Mouse (Mus musculus) brain, embryonic 14.5 days (tissue): ENCODE measurements around the gene Kif5a. TPM values are rescaled to one million over a fixed set of nuclear protein-coding genes. Genes with fewer than 3 reads are reported as not detected.
"Not testable (repeated sequence)": the region's sequence is repeated elsewhere in the genome, so short reads cannot be mapped to it uniquely, and the experiment has no call there.

Experiments
- DNase-seq: peaks from one replicate; pipeline ENCODE4 v3.0.0-alpha.2; 2011; ENCODE audit warnings: low read depth
- CTCF ChIP-seq: fragments of 200-500 bp; IDR thresholded peaks from 2 replicates; pipeline ENCODE4 v1.5.1; 2012; ENCODE audit warnings: inconsistent platforms, mild to moderate bottlenecking, moderate library complexity, borderline replicate concordance; ENCODE audit not compliant: insufficient read depth, insufficient read length; ENCODE audit errors: extremely low read depth
- POLR2A ChIP-seq: fragments of 200-500 bp; IDR thresholded peaks from 2 replicates; pipeline ENCODE4 v1.6.1; 2012; ENCODE audit warnings: mild to moderate bottlenecking, inconsistent platforms, borderline replicate concordance; ENCODE audit not compliant: poor library complexity, insufficient read depth, insufficient read length, severe bottlenecking; ENCODE audit errors: extremely low read depth
- polyA plus RNA-seq: library from polyadenylated mRNA; depleted of rRNA; stranded (reverse); fragments of >200 nt; gene quantifications from 2 replicates; pipeline ENCODE4 v1.2.3, GENCODE M21; 2012; rRNA removed

Kif5a gene
- polyA plus RNA-seq: 97.5 and 134 TPM in 2 replicates

DNA sequence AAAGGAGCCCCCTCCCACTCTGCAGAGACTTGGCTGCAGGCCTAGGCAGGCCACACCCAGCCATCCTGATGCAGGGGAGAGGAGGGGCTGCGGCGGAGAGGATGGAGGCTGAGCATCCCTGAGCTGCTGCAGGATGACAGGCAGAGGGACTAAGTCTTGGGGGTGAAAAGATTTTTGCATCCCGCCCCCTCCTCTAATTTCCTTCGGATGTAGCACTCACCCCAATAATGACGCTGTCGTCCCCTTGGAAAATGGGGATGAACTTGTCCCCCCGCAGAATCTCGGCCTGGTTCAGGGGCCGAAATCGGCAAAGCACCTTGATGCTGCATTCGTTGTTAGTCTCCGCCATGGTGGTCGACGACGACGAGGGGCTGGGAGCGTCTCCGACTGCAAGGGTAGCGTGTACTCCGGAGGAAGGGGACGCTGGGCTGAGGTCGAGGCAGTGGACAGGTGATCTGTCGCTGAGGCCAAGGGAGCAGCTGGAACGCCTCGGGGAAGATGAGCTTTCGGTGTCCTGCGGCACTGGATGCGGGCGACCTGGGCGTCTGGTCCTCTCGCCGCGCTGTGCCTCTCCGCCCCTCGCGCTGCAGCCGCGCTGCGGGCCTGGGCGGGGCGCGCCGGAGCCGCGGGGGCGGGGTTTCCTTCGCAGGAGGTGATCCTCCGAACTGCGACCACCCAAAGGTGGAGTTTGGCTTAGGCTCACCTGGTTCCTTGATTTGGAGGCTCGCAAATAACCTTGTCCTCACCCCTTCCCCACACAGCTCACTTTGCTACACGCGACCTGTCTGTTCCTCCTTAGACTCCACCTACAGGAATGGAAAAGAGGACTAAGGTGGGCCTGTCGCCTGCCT, at the start of gene Kif5a:
Gene Kif5a, minus strand, starts transcription at position 801 of the 851 bp plus-strand sequence.
- TF ChIP-seq POLR2A: peak; percentile 73
- no peak for TF ChIP-seq CTCF
- peak; percentile 85 for DNase-seq

DNA sequence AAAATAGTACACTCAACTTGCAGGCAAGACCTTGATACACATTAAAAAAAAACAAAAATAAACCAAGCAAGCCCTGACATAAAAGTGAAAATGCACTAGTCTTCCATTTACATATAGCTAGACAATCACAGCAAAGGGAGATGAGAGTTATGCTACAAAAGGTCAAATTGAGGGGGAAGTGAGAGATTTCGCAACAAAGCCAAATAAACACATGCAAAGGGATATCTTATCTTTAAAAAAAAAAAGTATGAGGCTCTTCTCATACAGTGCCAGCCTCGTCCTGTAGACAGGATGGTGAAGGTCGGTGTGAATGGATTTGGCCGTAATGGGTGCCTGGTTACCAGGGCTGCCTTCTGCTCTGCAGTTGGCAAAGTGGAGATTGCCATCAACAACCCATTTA, 49.7 kb upstream of the Kif5a start:
- DNase-seq: no peak
- TF ChIP-seq POLR2A (no peak), CTCF (no peak)

DNA sequence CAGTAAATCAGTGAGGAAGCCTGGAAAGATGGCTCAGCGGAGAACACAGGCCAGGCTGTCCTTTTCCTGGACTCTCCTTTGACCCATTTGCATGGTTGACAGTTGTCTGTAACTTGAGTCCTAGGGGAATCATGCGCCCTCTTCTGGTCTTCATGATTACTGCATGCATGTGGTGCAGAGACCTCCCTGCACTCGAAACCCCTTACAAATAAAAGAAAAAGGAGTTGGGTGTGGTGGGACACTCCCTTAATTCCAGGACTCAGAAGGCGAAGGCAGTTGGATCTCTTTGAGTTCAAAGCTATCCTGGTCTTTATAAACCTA, 49.2 kb upstream of the Kif5a start:
- DNase-seq: peak; percentile 93
- no peak for TF ChIP-seq POLR2A
- TF ChIP-seq CTCF: peak; percentile 89

DNA sequence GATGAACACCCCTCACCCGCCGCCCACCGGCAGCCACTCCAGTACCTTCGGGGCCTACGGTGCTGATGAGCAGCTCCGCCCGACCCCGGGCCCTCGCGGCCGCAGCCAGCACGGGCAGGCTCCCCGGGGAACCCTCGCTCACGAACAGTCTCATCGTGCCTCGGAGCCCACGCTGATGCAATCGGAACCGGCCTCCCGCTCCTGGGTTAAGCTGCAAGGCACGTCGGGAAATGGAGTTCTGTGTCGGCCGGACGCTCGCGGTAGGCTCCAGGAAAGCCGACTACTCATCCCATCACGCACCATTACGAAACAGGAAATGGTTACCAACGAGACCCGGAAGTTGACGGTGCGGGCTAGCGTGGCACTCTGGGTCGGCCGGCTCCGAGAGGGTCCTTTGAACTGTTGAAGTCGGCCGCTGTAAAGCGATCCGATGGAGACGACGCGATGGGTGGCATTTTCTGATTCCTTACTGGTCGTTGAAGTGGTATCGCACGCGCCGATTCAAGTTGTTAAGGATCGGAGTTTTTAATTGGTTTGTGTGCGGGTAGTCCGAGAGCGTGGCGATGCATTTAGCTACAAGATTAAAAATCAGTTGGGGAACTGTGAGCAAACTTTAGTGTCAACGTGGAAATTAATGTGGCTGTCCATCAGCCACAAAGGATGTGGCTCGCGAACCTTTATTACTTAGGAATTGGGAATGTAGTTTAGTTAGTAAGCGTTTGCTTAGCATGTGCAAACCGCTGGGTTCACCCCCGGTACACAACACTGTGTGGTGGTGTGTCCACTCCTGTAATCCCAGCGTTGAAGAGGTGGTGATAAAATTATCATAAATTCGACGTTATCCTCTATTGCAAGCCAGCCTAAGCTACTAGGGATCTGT, 48.6 kb upstream of the Kif5a start, which contains the start of gene Mars:
Gene Mars, minus strand, starts transcription at position 311 of the 880 bp plus-strand sequence.
- TF ChIP-seq CTCF (no peak), POLR2A (peak; percentile 29; the same call in 1 of the 2 replicates)
- DNase-seq: peak; percentile 98

DNA sequence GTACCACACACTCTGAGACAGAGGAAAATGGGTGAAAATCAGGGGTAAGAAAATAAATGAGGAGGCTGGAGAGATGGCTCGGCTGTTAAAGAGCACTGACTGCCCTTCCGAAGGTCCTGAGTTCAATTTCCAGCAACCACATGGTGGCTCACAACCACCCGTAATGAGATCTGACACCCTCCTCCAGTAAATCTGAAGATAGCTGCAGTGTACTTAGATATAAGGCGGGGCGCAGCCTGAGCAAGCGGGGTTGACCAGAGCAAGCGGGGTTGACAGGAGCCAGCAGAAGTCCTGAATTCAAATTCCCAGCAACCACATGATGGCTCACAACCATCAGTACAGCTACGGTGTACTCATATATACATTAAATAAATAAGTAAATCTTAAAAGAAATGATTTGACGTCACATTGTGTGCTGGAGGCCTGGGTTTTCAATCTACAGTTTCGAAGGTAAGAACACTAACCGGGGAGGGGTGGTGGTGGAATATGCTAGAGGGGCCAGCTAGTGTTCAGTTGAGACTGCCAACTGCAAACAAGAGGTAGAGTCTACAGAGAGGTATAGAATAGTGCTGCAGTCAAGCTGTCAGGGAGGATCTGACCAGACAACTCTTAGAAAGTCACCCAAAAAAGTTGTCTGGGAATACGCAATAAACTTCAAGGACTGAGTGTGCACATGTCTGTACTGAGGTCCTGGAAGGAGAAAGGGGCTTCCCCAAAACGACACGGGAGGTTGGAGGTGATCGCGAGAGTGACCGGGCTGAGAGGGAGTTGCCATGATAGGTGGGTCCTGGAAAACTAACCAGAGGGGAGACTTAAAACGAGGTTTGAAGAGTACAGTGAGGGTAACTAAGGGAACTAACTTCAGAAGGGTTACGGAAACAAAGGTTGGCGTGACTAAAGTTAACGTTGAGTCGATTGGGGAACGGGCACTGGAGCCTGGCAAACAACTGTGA, 47.7 kb upstream of the Kif5a start:
- TF ChIP-seq CTCF (no peak), POLR2A (no peak)

DNA sequence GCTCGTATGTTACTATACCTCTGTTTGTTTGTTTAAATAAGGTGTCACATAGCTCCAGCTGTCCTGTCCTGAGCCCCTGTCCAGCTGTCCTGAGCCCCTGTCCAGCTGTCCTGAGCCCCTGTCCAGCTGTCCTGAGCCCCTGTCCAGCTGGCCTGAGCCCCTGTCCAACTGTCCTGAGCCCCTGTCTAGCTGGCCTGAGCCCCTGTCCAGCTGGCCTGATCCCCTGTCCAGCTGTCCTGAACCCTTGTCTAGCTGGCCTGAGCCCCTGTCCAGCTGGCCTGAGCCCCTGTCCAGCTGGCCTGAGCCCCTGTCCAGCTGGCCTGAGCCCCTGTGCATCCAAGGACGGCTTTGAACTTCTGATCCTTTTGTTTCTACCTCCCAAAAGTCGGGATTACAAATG, 46.0 kb upstream of the Kif5a start:
- DNase-seq: not testable (repeated sequence)

More for the DNA sequence above, 47.7 kb upstream of the Kif5a start:
- no peak for DNase-seq

DNA sequence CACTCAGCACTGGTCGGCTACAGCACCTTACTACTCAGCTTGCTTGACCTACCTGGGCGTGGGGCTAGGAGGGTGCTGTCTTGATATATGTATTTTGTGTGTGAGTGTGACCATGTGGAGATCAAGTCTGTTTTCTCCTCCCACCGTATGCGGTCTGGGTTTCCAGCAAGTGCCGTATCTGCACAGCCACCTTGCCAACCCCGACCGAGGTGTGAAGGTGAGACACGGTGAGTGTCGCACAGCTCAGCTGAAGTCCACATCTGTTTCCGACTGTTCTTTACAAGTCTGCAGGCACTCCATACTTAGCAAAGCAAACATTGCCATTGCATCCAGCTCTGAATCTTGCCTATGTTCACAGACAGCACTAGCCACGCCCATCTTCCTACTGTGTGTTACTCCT, 40.0 kb upstream of the Kif5a start:
- TF ChIP-seq POLR2A (no peak), CTCF (no peak)
- DNase-seq: no peak

DNA sequence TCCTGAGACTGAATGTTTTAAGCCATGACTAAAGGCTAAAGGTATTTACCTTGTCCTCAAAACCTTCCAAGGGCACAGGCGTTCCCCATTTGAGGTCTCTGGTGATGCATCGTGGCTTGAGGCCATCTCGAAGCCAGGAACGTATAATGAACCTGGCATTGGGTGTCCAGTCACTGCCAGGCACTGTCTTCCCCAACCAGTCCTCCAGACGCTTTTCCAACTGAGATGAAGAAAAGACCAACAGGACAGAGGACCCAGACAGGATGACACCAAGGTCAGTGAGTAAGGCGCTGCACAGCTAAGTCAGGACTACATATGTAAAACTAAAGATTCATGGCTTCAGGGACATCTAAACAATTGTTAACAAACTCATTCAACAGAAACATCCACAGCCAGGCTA, 37.2 kb upstream of the Kif5a start:
- TF ChIP-seq CTCF: no peak
- no peak for TF ChIP-seq POLR2A
- DNase-seq: no peak

DNA sequence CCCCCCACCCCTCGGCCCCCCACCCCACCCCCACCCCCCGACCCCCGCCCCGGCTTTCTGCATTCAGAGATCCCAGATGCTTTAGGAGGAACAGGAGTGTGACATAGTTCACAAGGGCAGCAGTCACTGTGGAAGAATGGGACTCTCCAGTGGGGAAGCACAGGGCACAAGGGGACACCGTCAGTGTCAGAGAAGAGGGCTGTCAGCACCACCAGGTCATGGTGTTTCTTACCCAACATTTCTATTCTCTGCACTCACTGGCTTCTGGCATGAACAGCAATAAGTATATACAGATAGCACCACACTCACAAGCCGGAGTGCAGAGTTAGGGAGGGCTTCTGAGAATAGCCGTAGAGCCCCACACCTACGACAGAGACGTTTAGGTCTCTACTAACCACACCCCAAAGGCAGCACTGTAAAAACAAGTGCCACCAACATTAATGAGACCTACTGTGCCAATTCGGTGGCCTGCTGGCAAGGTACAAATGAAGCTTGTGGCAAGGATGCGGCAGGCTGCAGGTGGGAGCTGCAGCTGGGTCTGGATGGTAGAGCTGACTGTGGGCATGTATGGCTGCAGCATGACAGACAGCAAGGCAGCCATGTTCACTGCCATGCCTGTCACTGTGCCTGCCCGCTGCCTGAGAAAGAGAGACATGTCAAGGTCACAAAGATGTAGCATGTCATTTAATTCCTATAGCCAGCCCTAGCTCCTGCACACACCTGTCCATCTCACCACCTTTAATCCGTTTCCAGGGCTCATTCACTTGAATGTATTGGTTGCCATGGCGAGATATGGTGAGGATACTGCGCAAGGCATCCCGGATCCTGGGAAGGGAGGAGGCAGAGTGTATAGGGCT, 34.1 kb upstream of the Kif5a start:
- no peak for DNase-seq
- no peak for TF ChIP-seq POLR2A
- TF ChIP-seq CTCF: no peak

DNA sequence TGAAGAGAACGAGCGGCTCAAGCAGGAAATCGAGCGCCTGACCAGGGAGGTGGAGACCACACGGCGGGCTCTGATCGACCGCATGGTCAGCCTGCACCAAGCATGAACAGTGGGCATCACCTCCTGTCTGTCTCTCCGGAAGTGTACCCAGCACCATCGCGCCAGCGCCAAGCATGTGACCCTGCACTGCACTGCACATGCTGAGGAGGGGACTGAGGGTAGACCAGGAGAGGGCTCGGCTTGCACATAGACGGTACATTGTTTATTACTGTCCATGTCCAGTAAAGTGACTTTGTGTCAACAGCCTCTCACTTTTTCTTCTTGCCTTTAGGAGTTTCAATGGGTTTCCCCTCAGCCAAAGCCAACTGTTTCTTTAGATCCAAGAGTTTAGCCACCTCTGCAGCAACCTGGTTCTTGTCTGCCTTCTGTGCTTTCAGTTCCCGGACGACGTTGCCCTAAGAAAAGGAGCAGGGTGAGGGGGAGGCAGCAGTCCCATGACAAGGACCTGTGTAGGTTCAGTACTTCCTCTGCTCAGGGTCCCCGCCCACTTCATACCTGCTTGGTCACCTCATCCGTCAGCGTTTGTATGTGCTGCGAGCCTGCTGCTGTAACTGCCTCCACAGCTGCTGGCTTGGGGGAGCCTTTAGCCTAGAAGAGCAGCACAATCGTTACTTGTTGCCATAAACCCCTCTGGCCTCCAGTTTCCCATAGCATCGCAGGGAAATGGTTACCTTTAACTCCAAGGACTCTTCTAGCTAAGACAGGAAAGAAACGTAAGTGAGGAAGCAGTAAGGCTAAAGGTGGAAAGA, 33.0 kb upstream of the Kif5a start:
- DNase-seq: no peak
- TF ChIP-seq POLR2A (no peak), CTCF (no peak)
